Comparison of ENCODE assay signal across 8 mouse cellular contexts in genomic region chr9:18293026-18293781, GRCm38 (mm10). TPM values are rescaled to one million over a fixed set of nuclear protein-coding genes. Genes with fewer than 3 reads are reported as not detected.
DNase-seq lines count a peak whose midpoint lies in the region; ATAC-seq and TF ChIP-seq lines count a peak whose summit lies in the region.

No protein-coding gene starts in this region.

- TF ChIP-seq CTCF in CH12.LX (conservative IDR thresholded peaks at IDR 0.05 in 1 of 2, IDR thresholded peaks at IDR 0.05 in 1 of 2; ENCODE audit: low read depth in 2 of 2, low read length in 2 of 2), result no peak
- TF ChIP-seq CTCF in liver, postnatal 0 days (IDR thresholded peaks at IDR 0.05; ENCODE audit: low read depth), result no peak

- peak overlapping the region; percentile 98 for H3K4me3 ChIP-seq in heart, embryonic 12.5 days
- H3K4me3 ChIP-seq in CH12.LX (replicated peaks in 1 of 3; ENCODE audit: low read depth in 2 of 3, low read length in 2 of 3, poor library complexity in 1 of 3), result peak overlapping the region; percentile 71 to 96 (median 93)
- H3K4me3 ChIP-seq in forebrain, embryonic 15.5 days, result peak overlapping the region; percentile 99
- peak overlapping the region; percentile 96 for H3K4me3 ChIP-seq in liver, postnatal 0 days (ENCODE audit: low read depth, low read length)

- peaks cover 6% of the 10 kb centered on the region; the same call in 1 of the 2 replicates for H3K36me3 ChIP-seq in heart, embryonic 12.5 days
- H3K36me3 ChIP-seq in CH12.LX (replicated peaks in 1 of 2; ENCODE audit: control insufficient read depth in 1 of 2, insufficient read depth in 1 of 2, low read length in 1 of 2), result peaks cover 0 to 22% of the 10 kb centered on the region in 2 experiments
- H3K36me3 ChIP-seq in forebrain, embryonic 15.5 days, result peaks cover 6% of the 10 kb centered on the region; the same call in 1 of the 2 replicates
- no peaks in the 10 kb centered on the region; the same call in 1 of the 2 replicates for H3K36me3 ChIP-seq in liver, postnatal 0 days (replicated peaks; ENCODE audit: insufficient read depth, low read length)

- peak overlapping the region; percentile 93 for H3K4me2 ChIP-seq in heart, embryonic 12.5 days
- peak overlapping the region; percentile 93 for H3K4me2 ChIP-seq in CH12.LX (ENCODE audit: insufficient read depth, low read depth, poor library complexity, severe bottlenecking)
- peak overlapping the region; percentile 91 for H3K4me2 ChIP-seq in forebrain, embryonic 15.5 days (replicated peaks)
- peak overlapping the region; percentile 84 for H3K4me2 ChIP-seq in liver, postnatal 0 days (ENCODE audit: low read depth, low read length)

- H3K79me2 ChIP-seq in CH12.LX (replicated peaks; ENCODE audit: control insufficient read depth, extremely low read depth, insufficient read depth, poor library complexity, severe bottlenecking), result peaks cover 32% of the 10 kb centered on the region

- H3K9ac ChIP-seq in heart, embryonic 12.5 days, result peak overlapping the region; percentile 98
- H3K9ac ChIP-seq in CH12.LX (ENCODE audit: insufficient read depth, low read depth), result peak overlapping the region; percentile 75
- peak overlapping the region; percentile 99 for H3K9ac ChIP-seq in forebrain, embryonic 15.5 days (replicated peaks)
- H3K9ac ChIP-seq in liver, postnatal 0 days (replicated peaks), result peak overlapping the region; percentile 98

- TF ChIP-seq EP300 in CH12.LX (IDR thresholded peaks at IDR 0.05; ENCODE audit: low read length), result no peak
- no peak for TF ChIP-seq EP300 in liver, postnatal 0 days (IDR thresholded peaks at IDR 0.05; ENCODE audit: low read depth)

- WGBS in heart, embryonic 12.5 days, result 40% methylated on average over 6 of the region's 6 CpGs
- WGBS in forebrain, embryonic 15.5 days, result 52% methylated on average over 6 of the region's 6 CpGs
- WGBS in liver, postnatal 0 days (ENCODE audit: insufficient replicate concordance), result 15% methylated on average over 6 of the region's 6 CpGs

- H3K27me3 ChIP-seq in heart, embryonic 12.5 days (replicated peaks), result no peaks in the 10 kb centered on the region
- H3K27me3 ChIP-seq in CH12.LX (replicated peaks), result no peaks in the 10 kb centered on the region
- no peaks in the 10 kb centered on the region for H3K27me3 ChIP-seq in forebrain, embryonic 15.5 days
- H3K27me3 ChIP-seq in liver, postnatal 0 days (ENCODE audit: insufficient read depth, low read length), result no peaks in the 10 kb centered on the region

- no peak for DNase-seq in heart, adult 18-20 months
- DNase-seq in CH12.LX (ENCODE audit: extremely low read depth), result peak; percentile 12
- DNase-seq in liver, postnatal 0 days, result no peak
- DNase-seq in thymus, adult 18-20 months, result no peak
- DNase-seq in cerebellum, adult 9-11 months, result no peak
- no peak for DNase-seq in gastrocnemius, postnatal 10 days

- no peaks in the 10 kb centered on the region for H3K9me3 ChIP-seq in heart, embryonic 12.5 days (replicated peaks)
- no peaks in the 10 kb centered on the region for H3K9me3 ChIP-seq in CH12.LX (replicated peaks; ENCODE audit: low read length)
- H3K9me3 ChIP-seq in forebrain, embryonic 15.5 days, result no peaks in the 10 kb centered on the region
- no peaks in the 10 kb centered on the region for H3K9me3 ChIP-seq in liver, postnatal 0 days (ENCODE audit: low read length)

- TF ChIP-seq RAD21 in CH12.LX (IDR thresholded peaks at IDR 0.05; ENCODE audit: low read depth, low read length), result no peak

- dilution Hi-C loops in CH12.LX (cut with MboI; ENCODE audit: extremely low pct_ligation_motif_present, extremely low pct_unique_long_range_greater_than_20kb, low sequenced_read_pairs), result no loop called here

- ATAC-seq in heart, embryonic 12.5 days (ENCODE audit: insufficient number of reproducible peaks, low FRiP score), result no peak
- ATAC-seq in forebrain, embryonic 15.5 days (replicated peaks), result no peak
- ATAC-seq in liver, postnatal 0 days, result no peak

- in situ Hi-C loops in CH12.LX (cut with MboI; ENCODE audit: low pct_ligation_motif_present, low pct_unique_long_range_greater_than_20kb, low sequenced_read_pairs), result no loop called here

- no peak for TF ChIP-seq POLR2A in CH12.LX (IDR thresholded peaks at IDR 0.05; ENCODE audit: low read depth, low read length)

- H3K4me1 ChIP-seq in heart, embryonic 12.5 days (replicated peaks), result peaks cover 7% of the 10 kb centered on the region
- peaks cover 3 to 16% of the 10 kb centered on the region in 2 experiments for H3K4me1 ChIP-seq in CH12.LX (ENCODE audit: control insufficient read depth in 1 of 2, insufficient read depth in 2 of 2)
- H3K4me1 ChIP-seq in forebrain, embryonic 15.5 days, result peaks cover 19% of the 10 kb centered on the region
- 0 out of 2 replicates have a peak, but pooled peaks cover 6% of the 10 kb centered on the region for H3K4me1 ChIP-seq in liver, postnatal 0 days (ENCODE audit: insufficient read depth)

- no peak overlapping the region for H3K27ac ChIP-seq in heart, embryonic 12.5 days (ENCODE audit: poor library complexity, severe bottlenecking)
- H3K27ac ChIP-seq in CH12.LX (ENCODE audit: insufficient read depth, low read depth), result no peak overlapping the region
- no peak overlapping the region for H3K27ac ChIP-seq in forebrain, embryonic 15.5 days (replicated peaks)
- H3K27ac ChIP-seq in liver, postnatal 0 days (ENCODE audit: low read depth), result peak overlapping the region; percentile 92

TF ChIP-seq in CH12.LX, 34 proteins besides CTCF, POLR2A, EP300 and RAD21:
- TF ChIP-seq TBP (conservative IDR thresholded peaks at IDR 0.05; ENCODE audit: low read depth, low read length) (no peak), IRF4 (IDR thresholded peaks at IDR 0.05; ENCODE audit: low read depth, low read length) (no peak), UBTF (IDR thresholded peaks at IDR 0.05; ENCODE audit: low read depth, low read length) (no peak)
TF ChIP-seq in CH12.LX: peak in this region for 0.

RNA-seq across cellular contexts. Expression of gene Chordc1, which starts 1.3 kb away (rescaled TPM):
- polyA plus RNA-seq in heart, embryonic 12.5 days (2016; fragmentation: Nextera tagmentation; extraction: Ambion mirVana), result 79.4 and 83.7 TPM in 2 replicates
- total RNA-seq in heart, adult 18-20 months (2021), result 10 to 100 TPM; 67.6 to 75.9 TPM
- total RNA-seq in CH12.LX (2012; rRNA removed) (95.1 and 129 TPM in 2 replicates), CH12.LX (2014; rRNA removed) (59.3 and 85.6 TPM in 2 replicates)
- polyA plus RNA-seq in CH12.LX (2012; ENCODE audit: insufficient read length, low read depth), result 124 and 160 TPM in 2 replicates
- 119 and 121 TPM in 2 replicates for polyA plus RNA-seq in forebrain, embryonic 15.5 days (2015; fragmentation: Nextera tagmentation; extraction: Ambion mirVana)
- 24.9 and 25.8 TPM in 2 replicates for polyA plus RNA-seq in liver, postnatal 0 days (2015; fragmentation: Nextera tagmentation; extraction: Ambion mirVana)
- 10 to 100 TPM; 36.1 to 42.1 TPM for total RNA-seq in gastrocnemius, postnatal 10 days (2021)
